Mouse (Mus musculus) embryonic fibroblast, embryonic 13.5 days (primary cell): ENCODE data around the gene Tnfsf8. TPM values are rescaled to one million over a fixed set of nuclear protein-coding genes. Genes with fewer than 3 reads are reported as not detected.

Experiments used
- H3K27ac ChIP-seq: 2 replicates; pipeline ENCODE4 v1.5.1; 2012; ENCODE audit warnings: low read length, control low read depth, inconsistent platforms; ENCODE audit not compliant: insufficient read depth
- H3K4me1 ChIP-seq: 2 replicates; pipeline ENCODE4 v1.6.1; 2011; ENCODE audit warnings: low read length; ENCODE audit not compliant: control insufficient read depth, insufficient read depth
- H3K4me3 ChIP-seq: 2 replicates; pipeline ENCODE4 v1.5.1; 2011; ENCODE audit warnings: mild to moderate bottlenecking, control low read depth, low read length; ENCODE audit not compliant: insufficient read depth
- CTCF ChIP-seq: IDR thresholded peaks from 2 replicates; pipeline ENCODE4 v1.5.1; 2011; ENCODE audit warnings: mild to moderate bottlenecking, control low read depth, low read length, moderate library complexity, borderline replicate concordance; ENCODE audit not compliant: insufficient read depth
- POLR2A ChIP-seq: IDR thresholded peaks from 2 replicates; pipeline ENCODE4 v1.6.1; 2011; ENCODE audit warnings: low read depth, mild to moderate bottlenecking, control low read depth, low read length, moderate library complexity
- polyA plus RNA-seq: library from polyadenylated mRNA; stranded (reverse); fragments of >200 nt; gene quantifications from 2 replicates; pipeline ENCODE4 v1.2.4, GENCODE M21; 2011; ENCODE audit warnings: low read depth; ENCODE audit not compliant: missing spikeins, insufficient read length

The Tnfsf8 gene
- polyA plus RNA-seq, 1 experiment, result 0.90 TPM

DNA sequence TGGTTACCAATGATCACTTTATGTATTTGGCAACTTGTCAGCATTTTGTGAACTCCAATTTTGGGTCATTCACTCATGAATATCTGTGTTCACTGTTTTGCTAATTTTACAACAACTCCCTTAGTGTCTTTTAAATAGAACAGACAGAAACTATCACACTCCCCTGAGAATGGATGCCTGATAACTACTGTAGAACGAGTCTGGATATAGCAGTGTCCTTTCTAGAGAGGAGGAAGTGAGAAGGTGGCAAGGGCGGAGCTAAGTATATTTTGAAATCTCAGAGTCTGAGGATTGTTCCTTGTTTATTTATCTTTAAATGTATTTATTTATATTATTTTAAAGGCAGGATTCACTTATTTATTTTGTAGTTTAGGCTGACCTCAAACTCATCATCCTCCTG is 7.6 kb upstream of the Tnfsf8 start:
- Histone ChIP-seq H3K27ac (no peak overlapping the region), H3K4me3 (no peak overlapping the region), H3K4me1 (no peaks in the 10 kb centered on the region)
- no peak for TF ChIP-seq POLR2A
- no peak for TF ChIP-seq CTCF

DNA sequence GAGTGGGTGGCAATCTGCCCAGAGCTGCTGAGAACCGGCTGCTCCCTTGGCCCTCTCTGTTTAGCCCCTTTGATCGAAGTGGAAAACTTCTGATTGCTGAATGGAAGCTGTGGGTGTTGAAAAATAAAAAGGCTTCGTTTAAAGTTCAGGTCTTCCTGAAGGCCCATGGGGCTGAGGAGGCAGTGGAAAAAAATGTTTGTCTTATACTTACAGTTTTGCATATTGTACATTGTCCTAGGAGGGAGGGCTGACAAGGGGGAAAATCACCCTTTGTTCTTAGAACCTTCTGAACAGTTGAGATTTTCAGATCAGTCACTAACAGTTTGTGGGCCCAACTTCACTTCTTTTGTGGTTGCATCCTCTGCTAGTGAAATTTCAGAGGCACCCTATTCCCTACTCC is 1.8 kb upstream of the Tnfsf8 start:
- H3K27ac ChIP-seq, result no peak overlapping the region; the same call in 1 of the 2 replicates
- H3K4me1 ChIP-seq, result peaks cover 9% of the 10 kb centered on the region; the same call in 1 of the 2 replicates
- TF ChIP-seq POLR2A (no peak), CTCF (no peak)
- no peak overlapping the region for H3K4me3 ChIP-seq

- no peak for TF ChIP-seq CTCF
- TF ChIP-seq POLR2A, result no peak
- Histone ChIP-seq H3K27ac (peak overlapping the region; percentile 52; the same call in 1 of the 2 replicates), H3K4me1 (peaks cover 9% of the 10 kb centered on the region; the same call in 1 of the 2 replicates), H3K4me3 (no peak overlapping the region)
Measured at GRCm38 (mm10) chr4:63862092-63862697, 1.0 kb upstream of the Tnfsf8 start.

DNA sequence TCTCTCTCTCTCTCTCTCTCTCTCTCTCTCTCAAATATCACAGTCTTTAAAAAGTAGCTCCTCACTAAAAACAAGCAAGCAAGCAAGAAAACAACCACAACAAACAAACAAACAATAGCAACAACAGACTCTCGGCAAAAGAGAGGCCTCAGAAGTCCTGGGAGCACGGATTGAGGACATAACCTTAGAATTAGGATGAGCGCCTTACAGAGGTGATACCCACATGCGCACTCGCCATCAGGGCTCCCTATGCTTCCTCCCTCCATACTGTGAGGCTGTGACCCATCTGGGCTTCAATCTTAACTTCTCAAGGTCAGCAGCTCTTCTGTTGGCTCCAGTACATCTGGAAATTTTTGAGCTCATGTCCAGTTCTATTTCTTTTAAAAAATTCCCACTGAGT is 911 bp downstream of the Tnfsf8 start:
- Histone ChIP-seq H3K27ac (peak overlapping the region; percentile 91; the same call in 1 of the 2 replicates), H3K4me1 (peaks cover 9% of the 10 kb centered on the region; the same call in 1 of the 2 replicates), H3K4me3 (no peak overlapping the region)
- no peak for TF ChIP-seq CTCF
- TF ChIP-seq POLR2A, result no peak

DNA sequence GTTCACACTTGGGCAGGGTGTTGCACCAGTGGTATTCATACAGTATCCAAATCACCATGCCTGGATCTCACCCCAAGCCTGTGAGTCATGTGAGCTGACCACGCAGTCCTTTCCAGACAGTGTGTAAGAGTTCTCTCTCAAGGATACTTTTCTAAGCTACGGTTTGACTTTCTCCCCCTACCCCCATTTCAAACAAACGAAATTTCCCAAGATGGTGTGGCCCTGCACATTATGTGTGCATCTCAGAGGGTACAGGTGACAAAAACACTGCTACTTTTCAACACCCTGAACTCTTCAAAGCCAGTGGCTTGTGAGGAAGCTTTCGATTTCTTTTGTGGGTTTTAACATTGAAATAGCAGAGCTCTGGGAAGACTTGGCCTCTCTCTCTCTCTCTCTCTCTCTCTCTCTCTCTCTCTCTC is 1.4 kb downstream of the Tnfsf8 start:
- Histone ChIP-seq H3K4me3 (no peak overlapping the region), H3K27ac (peak overlapping the region; percentile 91), H3K4me1 (peaks cover 9% of the 10 kb centered on the region; the same call in 1 of the 2 replicates)
- no peak for TF ChIP-seq CTCF

DNA sequence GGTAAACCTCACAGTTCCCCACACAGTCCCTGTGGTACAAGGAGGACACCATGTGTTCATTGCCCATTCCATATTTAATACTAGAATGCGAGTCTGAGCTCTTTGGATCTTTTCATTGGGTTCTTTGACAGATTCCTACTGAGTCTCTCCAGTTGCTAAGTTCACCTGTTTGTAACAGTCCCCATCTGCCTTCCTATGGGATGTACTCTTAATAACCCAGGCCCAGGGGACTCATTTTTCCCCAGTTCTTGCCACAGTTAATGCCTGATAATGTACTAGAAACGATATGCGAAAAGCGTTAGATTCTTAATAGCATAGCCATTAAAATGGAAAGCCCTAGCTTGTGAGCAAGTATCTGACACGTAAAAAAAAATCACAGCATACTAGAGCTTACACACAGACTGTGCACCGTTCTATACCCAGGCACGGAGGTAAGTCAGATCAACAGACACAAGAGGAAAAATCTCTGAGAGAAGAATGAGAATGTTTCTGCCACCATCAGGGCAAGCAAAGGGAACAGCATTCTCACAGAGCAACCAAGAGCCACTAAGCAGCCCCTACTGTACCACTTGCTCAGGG is 2.4 kb downstream of the Tnfsf8 start:
- TF ChIP-seq CTCF (no peak), POLR2A (no peak)
- no peak overlapping the region for H3K4me3 ChIP-seq
- no peak overlapping the region; the same call in 1 of the 2 replicates for H3K27ac ChIP-seq
- H3K4me1 ChIP-seq, result peaks cover 9% of the 10 kb centered on the region; the same call in 1 of the 2 replicates

- TF ChIP-seq CTCF (no peak), POLR2A (no peak)
- no peak overlapping the region for H3K4me3 ChIP-seq
- no peak overlapping the region for H3K27ac ChIP-seq
- peaks cover 3% of the 10 kb centered on the region; the same call in 1 of the 2 replicates for H3K4me1 ChIP-seq
Measured at GRCm38 (mm10) chr4:63856764-63857163, 4.4 kb downstream of the Tnfsf8 start.

- Histone ChIP-seq H3K27ac (no peak overlapping the region), H3K4me3 (no peak overlapping the region), H3K4me1 (no peaks in the 10 kb centered on the region)
- TF ChIP-seq CTCF, result no peak
- TF ChIP-seq POLR2A, result no peak
Measured at GRCm38 (mm10) chr4:63853782-63854386, 7.3 kb downstream of the Tnfsf8 start.

DNA sequence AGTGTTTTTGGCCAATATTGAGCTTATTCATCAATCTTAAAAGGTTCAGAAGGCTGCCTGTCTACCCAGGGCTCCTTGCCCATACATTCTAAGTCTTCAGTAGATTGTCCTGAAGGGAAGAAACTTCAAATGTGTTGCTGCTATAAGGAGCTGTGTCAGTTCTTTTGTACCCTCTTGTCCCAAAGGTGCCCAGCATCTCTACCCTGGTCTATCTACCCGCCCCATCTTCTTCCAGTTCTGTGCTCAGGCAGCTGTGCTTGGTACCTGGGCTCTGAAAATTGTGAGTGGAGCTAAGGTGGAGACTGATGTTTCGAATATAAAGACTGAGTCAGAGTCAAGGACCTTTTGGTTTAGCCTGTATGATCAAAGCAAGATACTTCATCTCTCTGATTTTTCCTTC is 11.1 kb downstream of the Tnfsf8 start:
- TF ChIP-seq CTCF (no peak), POLR2A (no peak)
- H3K27ac ChIP-seq, result no peak overlapping the region
- no peak overlapping the region for H3K4me3 ChIP-seq
- 0 out of 2 replicates have a peak, but pooled peaks cover 4% of the 10 kb centered on the region for H3K4me1 ChIP-seq
